Mouse (Mus musculus) 3T3-L1 (cell line): ENCODE data around the gene Orai1.

Experiments used
- DNase-seq: peaks from one replicate; pipeline ENCODE4 v3.0.0-alpha.2; 2015; ENCODE audit warnings: low read depth, low spot score

Orai1 gene

GRCm38 (mm10) chr5:123067395-123067995 is 52.6 kb downstream of the Orai1 start:
- peak; percentile 71 for DNase-seq

GRCm38 (mm10) chr5:123068115-123068514 is 53.2 kb downstream of the Orai1 start, which contains the start of gene Tmem120b:
Gene Tmem120b (plus strand): TSS chr5:123068415.
- no peak for DNase-seq

- no peak for DNase-seq
Observed at GRCm38 (mm10) chr5:123068714-123069113, 53.8 kb downstream of the Orai1 start.

GRCm38 (mm10) chr5:123075576-123076418 is 60.9 kb downstream of the Orai1 start:
- DNase-seq: peak; percentile 85

- no peak for DNase-seq
Observed at GRCm38 (mm10) chr5:123076419-123077281, 61.8 kb downstream of the Orai1 start.

- DNase-seq: no peak
Observed at GRCm38 (mm10) chr5:123079568-123079967, 64.7 kb downstream of the Orai1 start.

GRCm38 (mm10) chr5:123080041-123080440 is 65.2 kb downstream of the Orai1 start:
- no peak for DNase-seq
